Mouse (Mus musculus) lung, postnatal 0 days (tissue): ENCODE measurements at regions not wholly inside any gene's neighbourhood (a gene's known extent, or its start where the extent isn't known, plus 50 kb on each side); places are given as distances from the start of the nearest gene placed in this dataset.

ENCODE experiments used
- CTCF ChIP-seq: IDR thresholded peaks from 2 replicates; pipeline ENCODE4 v1.5.1; 2016; ENCODE audit warnings: antibody characterized with exemption, mild to moderate bottlenecking
- EP300 ChIP-seq: IDR thresholded peaks from 2 replicates; pipeline ENCODE4 v1.6.1; 2016; ENCODE audit warnings: antibody characterized with exemption, mild to moderate bottlenecking, control low read depth

DNA sequence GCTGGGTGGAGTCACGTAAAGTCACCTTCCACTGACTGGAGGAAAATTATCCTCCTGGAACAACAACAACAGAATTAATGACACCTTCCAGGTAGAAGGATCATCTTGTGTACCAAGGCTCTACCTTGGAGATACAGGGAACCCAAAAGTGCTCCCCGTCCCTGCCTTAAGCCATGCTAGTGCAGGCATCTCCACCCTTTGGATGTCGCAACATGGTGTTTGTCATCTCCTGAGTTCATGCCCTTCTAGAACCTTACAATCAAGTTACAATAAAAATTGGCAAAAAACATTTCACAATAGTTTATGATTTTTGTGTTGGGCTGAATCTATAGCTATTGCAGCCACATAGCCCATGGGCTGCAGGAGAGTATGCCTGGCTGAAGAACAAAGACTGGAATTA lies 305.5 kb downstream of the Epha4 start:
- TF ChIP-seq CTCF = no peak
- TF ChIP-seq EP300 = no peak
